Comparison of ENCODE assay signal across 19 mouse cellular contexts in the genomic region with DNA sequence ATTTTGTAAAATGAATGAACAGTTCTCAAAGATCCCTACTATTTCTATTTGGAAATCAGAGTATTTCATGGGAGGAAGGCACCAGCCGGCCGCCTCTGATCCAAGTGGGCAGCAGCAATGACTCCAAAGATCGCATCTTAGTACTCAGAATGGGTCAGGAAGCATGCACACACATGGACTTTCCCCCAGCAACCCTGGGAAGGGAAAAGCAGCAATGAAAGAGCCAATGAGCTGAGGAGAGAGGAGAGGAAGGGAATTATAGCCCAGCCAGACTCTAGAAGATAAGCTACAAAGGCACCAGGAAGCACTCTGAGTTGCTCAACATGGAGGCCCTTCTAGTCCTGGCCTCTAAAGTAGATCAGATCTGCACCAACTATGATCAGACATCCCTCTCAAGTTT. TPM values are rescaled to one million over a fixed set of nuclear protein-coding genes. Genes with fewer than 3 reads are reported as not detected.
DNase-seq lines count a peak whose midpoint lies in the region; ATAC-seq and TF ChIP-seq lines count a peak whose summit lies in the region.
"Had no signal": no experiment of that assay in that cellular context is flagged by ENCODE, and none has a peak within 500 bp of the region (broad histone marks: within the 10 kb centered on the region; RNA-seq: fewer than 3 reads in every experiment).

No protein-coding gene starts in this region.

- no peaks in the 10 kb centered on the region for H3K9me3 ChIP-seq in ES-E14 (ENCODE audit: control insufficient read depth, insufficient read depth, low read depth, low read length)
- H3K9me3 ChIP-seq in intestine, embryonic 15.5 days = no peaks in the 10 kb centered on the region
- H3K9me3 ChIP-seq in liver, embryonic 16.5 days (replicated peaks; ENCODE audit: control insufficient read depth, low read length) = no peaks in the 10 kb centered on the region
- H3K9me3 ChIP-seq in midbrain, embryonic 16.5 days (replicated peaks; ENCODE audit: control insufficient read depth, low read length, poor library complexity, severe bottlenecking) = no peaks in the 10 kb centered on the region
- H3K9me3 ChIP-seq: embryonic facial prominence, embryonic 15.5 days; G1E; heart, embryonic 13.5 days; hindbrain, embryonic 13.5 days; lung, embryonic 15.5 days had no signal

- H3K4me1 ChIP-seq in ES-E14 (ENCODE audit: control insufficient read depth in 2 of 2, insufficient read depth in 2 of 2, low read length in 2 of 2, poor library complexity in 1 of 2) = peaks cover 16 to 25% of the 10 kb centered on the region in 2 experiments
- no peaks in the 10 kb centered on the region; the same call in 1 of the 2 replicates for H3K4me1 ChIP-seq in intestine, embryonic 15.5 days (replicated peaks)
- H3K4me1 ChIP-seq in liver, embryonic 16.5 days (ENCODE audit: control insufficient read depth, low read depth, low read length) = peaks cover 38% of the 10 kb centered on the region
- H3K4me1 ChIP-seq in midbrain, embryonic 16.5 days (ENCODE audit: control insufficient read depth, insufficient read depth, low read length) = no peaks in the 10 kb centered on the region
- H3K4me1 ChIP-seq: embryonic facial prominence, embryonic 15.5 days; lung, embryonic 15.5 days had no signal

- H3K4me2 ChIP-seq in intestine, embryonic 15.5 days (replicated peaks) = peak overlapping the region; percentile 23; the same call in 1 of the 2 replicates
- H3K4me2 ChIP-seq in liver, embryonic 16.5 days (ENCODE audit: low read depth, low read length) = no peak overlapping the region
- no peak overlapping the region for H3K4me2 ChIP-seq in midbrain, embryonic 16.5 days (ENCODE audit: low read length)
- H3K4me2 ChIP-seq: embryonic facial prominence, embryonic 15.5 days; heart, embryonic 13.5 days; hindbrain, embryonic 13.5 days; lung, embryonic 15.5 days; midbrain, embryonic 11.5 days had no signal

- no peak for DNase-seq in ES-E14 (ENCODE audit: low read depth, low spot score)
- peak; percentile 49 to 73 for DNase-seq in kidney, postnatal 25 days
- DNase-seq in lung, postnatal 10 days = no peak
- DNase-seq: cerebellum, adult 18-20 months; cerebellum, postnatal 36 days; heart, adult 11 months; right cerebral cortex, postnatal 4 days had no signal

- peak overlapping the region; percentile 57; the same call in 1 of the 2 replicates for H3K9ac ChIP-seq in ES-E14 (ENCODE audit: insufficient read depth, low read depth, low read length, poor library complexity, severe bottlenecking)
- no peak overlapping the region for H3K9ac ChIP-seq in intestine, embryonic 15.5 days
- H3K9ac ChIP-seq in liver, embryonic 16.5 days (ENCODE audit: low read depth, low read length) = peak overlapping the region; percentile 33; the same call in 1 of the 2 replicates
- H3K9ac ChIP-seq in midbrain, embryonic 16.5 days (ENCODE audit: low read depth, low read length) = no peak overlapping the region
- H3K9ac ChIP-seq: embryonic facial prominence, embryonic 15.5 days; hindbrain, embryonic 13.5 days; lung, embryonic 15.5 days had no signal

- ATAC-seq in intestine, embryonic 15.5 days = peak; percentile 80
- ATAC-seq in liver, embryonic 16.5 days (ENCODE audit: low read depth) = no peak
- ATAC-seq in frontal cortex, adult (ENCODE audit: low TSS enrichment) = no peak
- no peak for ATAC-seq in midbrain, embryonic 16.5 days
- ATAC-seq: activated CD4-positive, CD25-positive, alpha-beta regulatory T cell, adult 4 months; inflammation-experienced regulatory T-cells, adult 6 months had no signal

- no peak overlapping the region for H3K4me3 ChIP-seq in ES-E14 (ENCODE audit: insufficient read depth in 1 of 2, low read depth in 1 of 2, low read length in 2 of 2, poor library complexity in 1 of 2, severe bottlenecking in 1 of 2)
- H3K4me3 ChIP-seq in intestine, embryonic 15.5 days (replicated peaks) = no peak overlapping the region
- H3K4me3 ChIP-seq in liver, embryonic 16.5 days (ENCODE audit: low read depth, low read length) = no peak overlapping the region
- no peak overlapping the region for H3K4me3 ChIP-seq in midbrain, embryonic 16.5 days (ENCODE audit: low read depth, low read length)
- H3K4me3 ChIP-seq: embryonic facial prominence, embryonic 15.5 days; heart, embryonic 13.5 days; hindbrain, embryonic 13.5 days; lung, embryonic 15.5 days had no signal

- in situ Hi-C loops in ES-E14 (cut with MboI; ENCODE audit: low sequenced_read_pairs in 2 of 2, unreplicated experiment in 2 of 2) = no loop called here

- peak overlapping the region; percentile 51; the same call in 1 of the 2 replicates for H3K27ac ChIP-seq in ES-E14 (ENCODE audit: insufficient read depth, low read depth, low read length, poor library complexity, severe bottlenecking)
- H3K27ac ChIP-seq in intestine, embryonic 15.5 days = peak overlapping the region; percentile 81
- peak overlapping the region; percentile 97 for H3K27ac ChIP-seq in liver, embryonic 16.5 days (ENCODE audit: low read length)
- H3K27ac ChIP-seq in midbrain, embryonic 16.5 days (ENCODE audit: low read length) = no peak overlapping the region
- H3K27ac ChIP-seq: embryonic facial prominence, embryonic 15.5 days; hindbrain, embryonic 13.5 days; lung, embryonic 15.5 days had no signal

- no peaks in the 10 kb centered on the region for H3K27me3 ChIP-seq in intestine, embryonic 15.5 days (replicated peaks)
- no peaks in the 10 kb centered on the region for H3K27me3 ChIP-seq in liver, embryonic 16.5 days (ENCODE audit: control insufficient read depth, insufficient read depth, low read depth, low read length)
- H3K27me3 ChIP-seq in midbrain, embryonic 16.5 days (ENCODE audit: control insufficient read depth, insufficient read depth, low read depth, low read length) = no peaks in the 10 kb centered on the region
- H3K27me3 ChIP-seq: embryonic facial prominence, embryonic 15.5 days; heart, embryonic 13.5 days; hindbrain, embryonic 13.5 days; lung, embryonic 15.5 days had no signal

- 75% methylated on average over 3 of the region's 3 CpGs for WGBS in intestine, embryonic 15.5 days
- 81% methylated on average over 3 of the region's 3 CpGs for WGBS in liver, embryonic 16.5 days (ENCODE audit: insufficient replicate concordance)
- 96% methylated on average over 3 of the region's 3 CpGs for WGBS in midbrain, embryonic 16.5 days

- H3K36me3 ChIP-seq in ES-E14 (ENCODE audit: control insufficient read depth, insufficient read depth, low read length, poor library complexity, severe bottlenecking) = peaks cover 2% of the 10 kb centered on the region; the same call in 1 of the 2 replicates
- H3K36me3 ChIP-seq in intestine, embryonic 15.5 days = peaks cover 8% of the 10 kb centered on the region; the same call in 1 of the 2 replicates
- peaks cover 12% of the 10 kb centered on the region for H3K36me3 ChIP-seq in liver, embryonic 16.5 days (ENCODE audit: control insufficient read depth, insufficient read depth)
- H3K36me3 ChIP-seq in midbrain, embryonic 16.5 days (ENCODE audit: control insufficient read depth, insufficient read depth, low read length) = peaks cover 8% of the 10 kb centered on the region

TF ChIP-seq in ES-E14, 5 proteins besides CTCF, POLR2A, EP300 and RAD21:
- no peak for TF ChIP-seq MAFK (IDR thresholded peaks at IDR 0.05; ENCODE audit: insufficient read depth, low read depth, low read length)
- no peak for TF ChIP-seq ZC3H11A (IDR thresholded peaks at IDR 0.05; ENCODE audit: borderline replicate concordance, low read depth, low read length)
- TF ChIP-seq HCFC1 (IDR thresholded peaks at IDR 0.05; ENCODE audit: borderline replicate concordance, insufficient read depth, low read length) = no peak
- no peak for TF ChIP-seq CHD2 (IDR thresholded peaks at IDR 0.05; ENCODE audit: low read depth, low read length)
- TF ChIP-seq ZNF384 (IDR thresholded peaks at IDR 0.05; ENCODE audit: low read depth, low read length) = no peak

RNA-seq across cellular contexts. Expression of gene Zfyve1, which starts 16.7 kb away (rescaled TPM):
- 38.2 and 39.9 TPM in 2 replicates for total RNA-seq in ES-E14 (2012; rRNA removed)
- 11.3 and 11.7 TPM in 2 replicates for polyA plus RNA-seq in intestine, embryonic 15.5 days (2015; fragmentation: Nextera tagmentation; extraction: Ambion mirVana)
- polyA plus RNA-seq in liver, embryonic 16.5 days (2015; fragmentation: Nextera tagmentation; extraction: Ambion mirVana) = 9.4 and 9.9 TPM in 2 replicates
- polyA plus RNA-seq in midbrain, embryonic 16.5 days (2015; fragmentation: Nextera tagmentation; extraction: Ambion mirVana) = 27.3 and 28.6 TPM in 2 replicates

RNA-seq across cellular contexts. Expression of gene Rbm25, which starts 50.8 kb away (rescaled TPM):
- total RNA-seq in ES-E14 (2012; rRNA removed) = 146 and 151 TPM in 2 replicates
- polyA plus RNA-seq in intestine, embryonic 15.5 days (2015; fragmentation: Nextera tagmentation; extraction: Ambion mirVana) = 219 and 237 TPM in 2 replicates
- polyA plus RNA-seq in liver, embryonic 16.5 days (2015; fragmentation: Nextera tagmentation; extraction: Ambion mirVana) = 82.1 and 83.0 TPM in 2 replicates
- 236 and 262 TPM in 2 replicates for polyA plus RNA-seq in midbrain, embryonic 16.5 days (2015; fragmentation: Nextera tagmentation; extraction: Ambion mirVana)

Comparison
In these comparisons a context has a peak if more than half of its experiments do, and no peak if none do; other contexts are left out.
1. DNase-seq: peak in kidney, postnatal 25 days (2 of 2); none in ES-E14 (single experiment) and lung, postnatal 10 days (single experiment).
2. H3K9ac ChIP-seq: peak in ES-E14 (single experiment) and liver, embryonic 16.5 days (single experiment); none in intestine, embryonic 15.5 days (single experiment) and midbrain, embryonic 16.5 days (single experiment).